Mouse (Mus musculus) forebrain, embryonic 15.5 days (tissue): ENCODE measurements around the gene Ugt3a2. TPM values are rescaled to one million over a fixed set of nuclear protein-coding genes. Genes with fewer than 3 reads are reported as not detected.

Experiments
- ATAC-seq: fragments of 200-750 bp; cut with Nextera tagmentation; replicated peaks from 2 replicates; pipeline ENCODE4 v1.8.0; 2017; ENCODE audit warnings: mild to moderate bottlenecking, moderate TSS enrichment, moderate library complexity
- H3K27ac ChIP-seq: fragments of 300-500 bp; sonication (generic); replicated peaks from 2 replicates; pipeline ENCODE4 v1.5.1; 2015; ENCODE audit warnings: mild to moderate bottlenecking, inconsistent platforms
- H3K27me3 ChIP-seq: fragments of 300-500 bp; sonication (generic); 2 replicates; pipeline ENCODE4 v1.6.1; 2015; ENCODE audit warnings: inconsistent platforms
- H3K36me3 ChIP-seq: fragments of 300-500 bp; sonication (generic); 2 replicates; pipeline ENCODE4 v1.6.1; 2015; ENCODE audit warnings: mild to moderate bottlenecking, inconsistent platforms
- H3K4me1 ChIP-seq: fragments of 300-500 bp; sonication (generic); 2 replicates; pipeline ENCODE4 v1.6.1; 2015; ENCODE audit warnings: inconsistent platforms
- H3K4me2 ChIP-seq: fragments of 300-500 bp; sonication (generic); replicated peaks from 2 replicates; pipeline ENCODE4 v1.6.1; 2015; ENCODE audit warnings: mild to moderate bottlenecking, inconsistent platforms
- H3K4me3 ChIP-seq: fragments of 300-500 bp; sonication (generic); 2 replicates; pipeline ENCODE4 v1.5.1; 2015; ENCODE audit warnings: mild to moderate bottlenecking, inconsistent platforms
- H3K9ac ChIP-seq: fragments of 300-500 bp; sonication (generic); replicated peaks from 2 replicates; pipeline ENCODE4 v1.6.1; 2015; ENCODE audit warnings: mild to moderate bottlenecking, inconsistent platforms
- H3K9me3 ChIP-seq: fragments of 300-500 bp; sonication (generic); 2 replicates; pipeline ENCODE4 v1.6.1; 2016; ENCODE audit warnings: inconsistent platforms
- WGBS: fragments of 180-500 bp; shearing (Covaris S2); methylation state at CpG from one replicate; pipeline ENCODE4 v1.1.7; 2015; ENCODE audit warnings: mixed read lengths; 5-methylcytosine and 5-hydroxymethylcytosine counted together
- polyA plus RNA-seq: library from polyadenylated mRNA; unstranded; fragments of >200 nt; fragmentation: Nextera tagmentation; extraction: Ambion mirVana; gene quantifications from 2 replicates; pipeline ENCODE4 v1.2.1, GENCODE M21; 2015

Gene Ugt3a2
- not detected in 2 replicates for polyA plus RNA-seq

DNA sequence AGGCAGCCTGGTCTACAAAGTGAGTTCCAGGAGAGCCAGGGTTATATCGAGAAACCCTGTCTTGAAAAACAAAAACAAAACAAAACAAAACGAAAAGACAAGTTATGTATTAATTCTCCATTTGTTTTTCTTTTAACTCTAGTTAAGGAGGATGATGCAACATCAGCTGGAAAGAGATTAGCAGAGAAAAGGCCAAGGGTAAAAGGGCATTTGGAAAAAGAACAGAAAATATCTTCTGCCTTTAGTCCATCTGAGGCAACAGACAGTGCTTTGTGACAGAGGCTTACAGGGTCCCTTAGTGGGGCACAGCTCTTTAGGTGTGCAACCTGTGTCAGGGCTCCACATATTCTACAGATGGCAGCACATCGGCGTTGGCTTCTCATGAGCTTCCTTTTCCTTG lies at the start of gene Ugt3a2:
Ugt3a2 (plus strand) TSS at position 210 of the 400 bp plus-strand sequence.
- WGBS, result 95% methylated on average over 4 of the region's 4 CpGs
- Histone ChIP-seq H3K36me3 (no peaks in the 10 kb centered on the region), H3K4me3 (no peak within 1 kb of the TSS), H3K4me1 (no peaks in the 10 kb centered on the region), H3K4me2 (no peak within 1 kb of the TSS), H3K9me3 (no peaks in the 10 kb centered on the region), H3K9ac (no peak within 1 kb of the TSS), H3K27me3 (no peaks in the 10 kb centered on the region), H3K27ac (no peak within 1 kb of the TSS)
- ATAC-seq, result no peak

- Histone ChIP-seq H3K27ac (no peak overlapping the region), H3K4me2 (no peak overlapping the region), H3K36me3 (no peaks in the 10 kb centered on the region), H3K9me3 (no peaks in the 10 kb centered on the region), H3K9ac (no peak overlapping the region), H3K27me3 (no peaks in the 10 kb centered on the region), H3K4me3 (no peak overlapping the region), H3K4me1 (no peaks in the 10 kb centered on the region)
- ATAC-seq, result no peak
- 59% methylated on average over 2 of the region's 2 CpGs for WGBS
Observed at GRCm38 (mm10) chr15:9289660-9290059, 45.7 kb upstream of the Ugt3a2 start.

GRCm38 (mm10) chr15:9305978-9306692 lies 29.2 kb upstream of the Ugt3a2 start:
- Histone ChIP-seq H3K27me3 (no peaks in the 10 kb centered on the region), H3K4me3 (no peak overlapping the region), H3K36me3 (no peaks in the 10 kb centered on the region), H3K9me3 (no peaks in the 10 kb centered on the region), H3K9ac (no peak overlapping the region), H3K4me1 (no peaks in the 10 kb centered on the region), H3K27ac (no peak overlapping the region), H3K4me2 (no peak overlapping the region)
- no peak for ATAC-seq
- WGBS, result 83% methylated on average over 8 of the region's 8 CpGs

GRCm38 (mm10) chr15:9334596-9334995 lies 754 bp upstream of the Ugt3a2 start:
- Histone ChIP-seq H3K27me3 (no peaks in the 10 kb centered on the region), H3K9ac (no peak overlapping the region), H3K9me3 (no peaks in the 10 kb centered on the region), H3K36me3 (no peaks in the 10 kb centered on the region), H3K4me1 (no peaks in the 10 kb centered on the region), H3K4me3 (no peak overlapping the region), H3K27ac (no peak overlapping the region), H3K4me2 (no peak overlapping the region)
- WGBS, result 81% methylated on average over 2 of the region's 2 CpGs
- no peak for ATAC-seq

- Histone ChIP-seq H3K27ac (no peak overlapping the region), H3K27me3 (no peaks in the 10 kb centered on the region), H3K4me2 (no peak overlapping the region), H3K4me3 (no peak overlapping the region), H3K9me3 (no peaks in the 10 kb centered on the region), H3K36me3 (no peaks in the 10 kb centered on the region), H3K4me1 (no peaks in the 10 kb centered on the region), H3K9ac (no peak overlapping the region)
- WGBS, result 92% methylated on average over 3 of the region's 3 CpGs
- ATAC-seq, result no peak
Observed at GRCm38 (mm10) chr15:9336616-9337015, 1.3 kb downstream of the Ugt3a2 start.

DNA sequence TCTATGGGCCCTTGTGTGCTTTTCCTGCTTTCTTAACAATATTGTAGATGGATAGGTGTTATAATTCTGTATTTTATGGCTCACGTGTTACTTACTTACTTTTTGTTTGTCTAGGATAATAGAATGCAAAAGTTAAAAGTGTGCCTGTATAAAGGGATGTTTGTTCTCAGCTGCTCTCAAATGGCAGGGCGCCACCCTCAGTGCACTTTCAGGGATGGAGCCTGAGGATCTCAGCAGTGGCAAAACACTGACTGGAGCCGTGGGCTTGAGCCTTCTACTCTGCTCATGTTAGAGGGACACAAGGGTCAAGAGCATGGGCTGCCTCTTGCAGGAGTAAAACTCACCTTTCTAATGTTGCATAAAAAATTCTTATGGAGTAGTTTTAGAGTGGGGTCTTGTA lies 1.7 kb downstream of the Ugt3a2 start:
- H3K9ac ChIP-seq, result no peak overlapping the region
- ATAC-seq, result no peak
- H3K27ac ChIP-seq, result no peak overlapping the region
- H3K4me1 ChIP-seq, result no peaks in the 10 kb centered on the region
- no peaks in the 10 kb centered on the region for H3K27me3 ChIP-seq
- H3K9me3 ChIP-seq, result no peaks in the 10 kb centered on the region
- 72% methylated on average over 3 of the region's 3 CpGs for WGBS
- H3K4me3 ChIP-seq, result no peak overlapping the region
- H3K36me3 ChIP-seq, result no peaks in the 10 kb centered on the region
- no peak overlapping the region for H3K4me2 ChIP-seq

DNA sequence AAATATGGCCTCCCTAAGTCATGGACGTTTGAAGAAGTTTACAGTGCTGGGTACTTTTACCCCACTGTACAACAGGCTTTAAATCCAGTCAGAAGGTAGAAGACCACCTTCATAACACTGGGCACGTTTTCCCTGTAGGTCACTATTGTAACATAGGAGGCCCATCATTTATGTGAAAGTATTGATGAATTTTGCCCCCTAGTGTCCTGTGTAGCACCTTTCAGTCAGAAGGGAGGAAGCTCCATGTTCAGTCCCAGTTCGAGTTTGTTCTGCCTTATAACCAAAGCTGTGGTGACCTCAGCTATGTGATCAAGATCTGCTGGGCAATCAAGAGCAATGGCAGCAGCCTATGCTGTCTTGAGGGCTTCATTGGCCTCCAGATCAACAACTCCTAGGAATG lies 13.4 kb downstream of the Ugt3a2 start:
- Histone ChIP-seq H3K4me3 (no peak overlapping the region), H3K9ac (no peak overlapping the region), H3K4me2 (no peak overlapping the region), H3K9me3 (no peaks in the 10 kb centered on the region), H3K27ac (no peak overlapping the region), H3K4me1 (no peaks in the 10 kb centered on the region), H3K36me3 (no peaks in the 10 kb centered on the region), H3K27me3 (no peaks in the 10 kb centered on the region)
- no peak for ATAC-seq
- 66% methylated on average over 3 of the region's 3 CpGs for WGBS

DNA sequence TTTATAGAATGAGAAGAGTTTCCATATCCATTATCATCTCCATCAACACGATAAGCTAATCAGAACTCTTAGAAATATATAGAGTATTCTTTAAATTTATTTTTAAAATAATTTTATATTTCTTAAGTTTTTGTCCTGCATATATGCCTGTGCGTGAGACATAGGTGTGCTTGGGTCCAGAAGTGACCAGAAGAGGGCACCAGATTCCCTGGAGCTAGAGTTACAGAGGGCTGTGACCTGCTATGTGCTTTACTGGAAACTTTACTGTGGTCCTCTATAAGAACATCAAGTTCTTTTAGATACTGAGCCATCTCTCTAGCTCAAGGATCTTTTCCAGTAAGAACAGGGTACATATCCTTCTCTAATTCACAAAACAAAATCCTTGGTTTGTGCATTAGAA lies 27.5 kb downstream of the Ugt3a2 start:
- Histone ChIP-seq H3K27me3 (no peaks in the 10 kb centered on the region), H3K4me2 (no peak overlapping the region), H3K4me3 (no peak overlapping the region), H3K9ac (no peak overlapping the region), H3K36me3 (no peaks in the 10 kb centered on the region), H3K27ac (no peak overlapping the region), H3K4me1 (no peaks in the 10 kb centered on the region), H3K9me3 (no peaks in the 10 kb centered on the region)
- 71% methylated on average over 2 of the region's 2 CpGs for WGBS
- no peak for ATAC-seq

DNA sequence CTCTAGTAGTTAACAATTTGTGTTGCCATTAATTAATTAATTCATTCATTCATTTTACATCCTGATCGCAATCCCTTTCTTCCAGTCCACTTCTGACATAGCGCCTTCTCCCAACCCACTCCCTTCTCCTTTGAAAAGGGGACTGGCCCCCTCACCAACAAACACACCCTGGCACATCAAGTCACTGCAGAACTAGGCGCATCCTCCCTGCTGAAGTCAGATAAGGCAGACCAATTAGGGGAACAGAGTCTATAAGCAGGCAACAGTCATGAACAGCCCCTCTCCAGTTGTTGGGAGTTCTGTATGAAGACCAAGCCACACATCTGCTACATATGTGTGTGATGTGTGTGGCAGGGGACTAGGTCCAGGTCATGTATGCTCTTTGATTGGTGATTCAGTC lies 33.4 kb downstream of the Ugt3a2 start:
- ATAC-seq, result no peak
- H3K27me3 ChIP-seq, result no peaks in the 10 kb centered on the region
- H3K36me3 ChIP-seq, result no peaks in the 10 kb centered on the region
- H3K9ac ChIP-seq, result no peak overlapping the region
- no peak overlapping the region for H3K27ac ChIP-seq
- WGBS, result 88% methylated on average over 3 of the region's 3 CpGs
- H3K4me3 ChIP-seq, result no peak overlapping the region
- H3K4me1 ChIP-seq, result no peaks in the 10 kb centered on the region
- H3K9me3 ChIP-seq, result no peaks in the 10 kb centered on the region
- no peak overlapping the region for H3K4me2 ChIP-seq

DNA sequence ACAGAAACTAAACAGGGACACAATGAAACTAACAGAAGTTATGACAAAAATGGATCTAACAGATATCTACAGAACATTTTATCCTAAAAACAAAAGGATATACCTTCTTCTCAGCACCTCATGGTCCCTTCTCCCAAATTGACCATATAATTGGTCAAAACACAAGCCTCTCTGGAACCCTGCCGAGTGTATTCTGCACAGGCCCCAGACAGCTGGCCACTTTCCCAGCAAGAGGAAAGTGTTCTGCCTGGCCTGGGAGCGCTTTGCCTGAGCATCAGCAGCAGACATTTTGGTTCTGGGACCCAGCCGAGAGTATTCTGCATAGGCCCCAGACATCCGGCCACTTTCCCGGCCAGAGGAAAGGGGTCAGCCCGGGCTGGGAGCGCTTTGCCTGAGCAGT lies 40.9 kb downstream of the Ugt3a2 start:
- Histone ChIP-seq H3K9me3 (no peaks in the 10 kb centered on the region), H3K36me3 (no peaks in the 10 kb centered on the region), H3K9ac (no peak overlapping the region), H3K27ac (no peak overlapping the region), H3K4me2 (no peak overlapping the region), H3K4me1 (no peaks in the 10 kb centered on the region), H3K27me3 (no peaks in the 10 kb centered on the region), H3K4me3 (no peak overlapping the region)
- 91% methylated on average over 7 of the region's 7 CpGs for WGBS
- no peak for ATAC-seq

GRCm38 (mm10) chr15:9409475-9409874 lies 74.1 kb downstream of the Ugt3a2 start:
- Histone ChIP-seq H3K4me3 (no peak overlapping the region), H3K9me3 (no peaks in the 10 kb centered on the region), H3K9ac (no peak overlapping the region), H3K36me3 (no peaks in the 10 kb centered on the region), H3K4me1 (no peaks in the 10 kb centered on the region), H3K27me3 (no peaks in the 10 kb centered on the region), H3K27ac (no peak overlapping the region), H3K4me2 (no peak overlapping the region)
- ATAC-seq, result no peak
- 96% methylated on average over 3 of the region's 3 CpGs for WGBS
